Mouse (Mus musculus): ENCODE measurements around the gene Eci3.

GRCm38 (mm10) chr13:34963511-34964397 is at the start of gene Eci3:
- TF ChIP-seq TAL1 (IDR thresholded peaks at IDR 0.05; ENCODE audit: low read length) (no peak), GATA1 (IDR thresholded peaks at IDR 0.05; ENCODE audit: low read length) (no peak)

Measured in erythroblast, embryonic 14.5 days (primary cell).